Mouse (Mus musculus) embryo, embryonic 10.5 days (tissue): ENCODE data around the gene Prcp.

Experiments used
- DNase-seq: peaks from one replicate; pipeline ENCODE4 v3.0.0-alpha.2; 2015; ENCODE audit warnings: low spot score

The Prcp gene

DNA sequence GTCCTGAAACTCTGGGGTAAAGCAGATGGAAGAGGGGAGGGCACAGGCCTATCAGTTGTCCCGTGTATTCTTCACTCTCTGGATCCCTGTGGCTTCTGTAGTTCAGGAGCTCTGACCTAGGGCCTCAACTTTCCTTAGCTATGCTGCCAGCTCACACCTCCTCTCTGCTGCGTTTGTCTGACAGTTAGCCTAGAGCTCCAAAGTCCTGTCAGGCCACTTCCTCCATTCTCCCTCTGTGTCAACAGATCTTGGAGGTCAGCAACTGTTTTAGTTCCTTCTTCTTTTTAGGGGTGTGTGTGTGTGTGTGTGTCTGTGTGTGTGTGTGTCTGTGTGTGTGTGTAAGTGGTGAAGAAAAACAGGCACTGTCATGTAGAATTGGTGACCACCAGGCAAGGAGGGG is 106.5 kb downstream of the Prcp start:
- no peak for DNase-seq

DNA sequence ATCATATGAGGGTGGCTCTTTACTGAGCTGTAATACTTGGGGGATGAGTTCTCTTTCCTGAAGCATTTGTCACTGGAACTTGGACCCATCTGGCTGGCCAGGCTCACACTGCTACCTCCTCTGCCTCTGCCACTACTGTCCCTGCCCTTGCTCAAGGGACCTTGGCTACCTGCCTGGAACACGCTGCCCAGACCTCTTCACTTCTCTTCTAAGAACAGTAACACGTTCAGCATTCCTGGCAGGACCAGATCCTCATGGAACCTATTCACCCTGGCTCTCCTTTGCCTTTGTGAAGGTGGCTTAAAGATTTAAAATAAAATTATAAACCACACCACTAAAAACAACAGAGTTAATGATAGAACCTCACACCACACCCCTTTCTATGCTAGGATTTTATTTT is 107.6 kb downstream of the Prcp start:
- no peak for DNase-seq
